Mouse (Mus musculus): ENCODE measurements around the gene Agbl2.

Gene Agbl2

DNA sequence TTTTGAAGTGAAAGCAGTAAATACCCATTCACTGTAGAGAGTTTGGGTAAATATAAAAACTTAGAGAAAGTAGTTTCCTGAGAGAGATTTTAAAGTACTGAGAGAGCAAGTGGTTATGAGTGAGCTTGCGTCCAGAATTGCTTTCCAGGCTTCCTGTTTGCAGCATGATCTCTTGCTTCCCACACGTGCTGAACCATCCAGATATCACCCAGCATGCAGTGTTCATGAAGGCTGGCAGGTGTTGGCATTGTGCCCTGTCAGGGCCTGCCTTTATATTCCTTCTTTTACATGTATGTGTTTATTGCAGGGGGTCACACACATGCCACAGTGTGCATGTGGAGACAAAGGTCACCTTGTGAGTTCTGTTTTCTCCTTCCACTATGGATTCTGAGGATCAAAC lies 92.7 kb downstream of the Agbl2 start:
- DNase-seq, result no peak

- DNase-seq, result no peak
Observed at GRCm38 (mm10) chr2:90877584-90878259, 95.2 kb downstream of the Agbl2 start.

DNA sequence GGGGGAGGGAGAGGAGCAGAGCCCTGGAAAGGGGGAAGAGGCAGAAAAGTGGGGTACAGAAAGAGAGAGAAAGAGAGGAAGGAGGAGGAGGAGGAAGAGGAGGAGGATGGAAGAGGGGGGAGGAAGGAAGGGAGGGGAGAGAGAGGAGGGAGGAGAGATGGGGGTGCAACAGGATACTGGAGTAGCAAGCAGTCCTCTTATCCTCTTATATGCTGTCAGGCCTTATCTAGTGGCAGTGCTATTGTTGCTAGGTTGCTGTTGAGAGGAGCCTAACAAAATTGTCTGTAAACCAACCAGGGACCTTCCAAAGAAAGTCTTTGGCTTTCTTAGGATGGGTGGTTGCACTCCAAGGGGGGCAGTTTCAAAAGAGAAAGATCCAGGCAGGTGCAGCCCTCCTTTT lies 96.9 kb downstream of the Agbl2 start:
- no peak for DNase-seq

- DNase-seq, result no peak
Observed at GRCm38 (mm10) chr2:90880144-90880785, 97.7 kb downstream of the Agbl2 start.

DNA sequence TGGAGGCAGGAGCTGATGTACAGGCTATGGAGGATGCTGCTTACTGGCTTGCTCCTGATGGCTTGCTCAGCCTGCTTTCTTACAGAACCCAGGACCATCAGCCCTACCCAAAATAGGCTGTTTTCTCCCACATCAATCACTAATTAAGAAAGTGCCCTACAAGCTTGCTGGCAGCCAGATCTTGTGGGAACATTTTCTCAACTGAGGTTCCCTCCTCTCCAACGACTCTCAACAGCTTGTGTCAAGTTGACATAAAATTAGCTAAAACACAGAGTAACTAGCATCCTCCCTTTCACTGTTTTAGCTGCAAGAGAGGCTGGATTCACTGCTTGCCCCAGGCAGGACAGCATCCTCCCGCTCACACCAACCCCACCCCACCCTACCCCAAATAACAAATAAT lies 99.3 kb downstream of the Agbl2 start:
- no peak for DNase-seq

All from spleen, adult 18-20 months (tissue).